Mouse (Mus musculus) forebrain, embryonic 15.5 days (tissue): Measurements from ENCODE around the gene Adgrb3. TPM values are rescaled to one million over a fixed set of nuclear protein-coding genes. Genes with fewer than 3 reads are reported as not detected.

ENCODE experiments used
- ATAC-seq: fragments of 200-750 bp; cut with Nextera tagmentation; replicated peaks from 2 replicates; pipeline ENCODE4 v1.8.0; 2017; ENCODE audit warnings: mild to moderate bottlenecking, moderate TSS enrichment, moderate library complexity
- H3K27ac ChIP-seq: fragments of 300-500 bp; sonication (generic); replicated peaks from 2 replicates; pipeline ENCODE4 v1.5.1; 2015; ENCODE audit warnings: mild to moderate bottlenecking, inconsistent platforms
- H3K27me3 ChIP-seq: fragments of 300-500 bp; sonication (generic); 2 replicates; pipeline ENCODE4 v1.6.1; 2015; ENCODE audit warnings: inconsistent platforms
- H3K36me3 ChIP-seq: fragments of 300-500 bp; sonication (generic); 2 replicates; pipeline ENCODE4 v1.6.1; 2015; ENCODE audit warnings: mild to moderate bottlenecking, inconsistent platforms
- H3K4me1 ChIP-seq: fragments of 300-500 bp; sonication (generic); 2 replicates; pipeline ENCODE4 v1.6.1; 2015; ENCODE audit warnings: inconsistent platforms
- H3K4me2 ChIP-seq: fragments of 300-500 bp; sonication (generic); replicated peaks from 2 replicates; pipeline ENCODE4 v1.6.1; 2015; ENCODE audit warnings: mild to moderate bottlenecking, inconsistent platforms
- H3K4me3 ChIP-seq: fragments of 300-500 bp; sonication (generic); 2 replicates; pipeline ENCODE4 v1.5.1; 2015; ENCODE audit warnings: mild to moderate bottlenecking, inconsistent platforms
- H3K9ac ChIP-seq: fragments of 300-500 bp; sonication (generic); replicated peaks from 2 replicates; pipeline ENCODE4 v1.6.1; 2015; ENCODE audit warnings: mild to moderate bottlenecking, inconsistent platforms
- H3K9me3 ChIP-seq: fragments of 300-500 bp; sonication (generic); 2 replicates; pipeline ENCODE4 v1.6.1; 2016; ENCODE audit warnings: inconsistent platforms
- WGBS: fragments of 180-500 bp; shearing (Covaris S2); methylation state at CpG from one replicate; pipeline ENCODE4 v1.1.7; 2015; ENCODE audit warnings: mixed read lengths; 5-methylcytosine and 5-hydroxymethylcytosine counted together
- polyA plus RNA-seq: library from polyadenylated mRNA; unstranded; fragments of >200 nt; fragmentation: Nextera tagmentation; extraction: Ambion mirVana; gene quantifications from 2 replicates; pipeline ENCODE4 v1.2.1, GENCODE M21; 2015

Gene Adgrb3
- polyA plus RNA-seq, 1 experiment from 2014 or later = 45.9 TPM

DNA sequence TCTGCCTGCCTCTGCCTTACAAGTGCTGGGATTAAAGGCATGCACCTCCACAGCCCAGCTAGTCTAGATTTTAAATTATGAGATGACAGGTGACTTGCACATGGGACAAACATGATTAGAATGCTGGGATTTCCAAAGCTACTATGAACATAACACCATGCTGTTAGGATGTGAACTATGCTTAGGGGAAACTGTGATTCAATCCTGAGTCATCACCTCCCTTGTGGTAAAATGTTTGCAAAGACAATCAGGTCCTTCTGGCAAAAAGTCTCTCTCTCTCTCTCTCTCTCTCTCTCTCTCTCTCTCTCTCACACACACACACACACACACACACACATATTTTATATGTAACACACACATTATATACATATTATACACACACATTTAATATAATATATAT, 630.1 kb downstream of the Adgrb3 start:
- H3K9ac ChIP-seq = no peak overlapping the region
- H3K4me2 ChIP-seq = no peak overlapping the region
- no peaks in the 10 kb centered on the region for H3K9me3 ChIP-seq
- no peaks in the 10 kb centered on the region for H3K27me3 ChIP-seq
- ATAC-seq = no peak
- no peak overlapping the region for H3K27ac ChIP-seq
- no peak overlapping the region for H3K4me3 ChIP-seq
- no peaks in the 10 kb centered on the region for H3K4me1 ChIP-seq
- H3K36me3 ChIP-seq = no peaks in the 10 kb centered on the region

DNA sequence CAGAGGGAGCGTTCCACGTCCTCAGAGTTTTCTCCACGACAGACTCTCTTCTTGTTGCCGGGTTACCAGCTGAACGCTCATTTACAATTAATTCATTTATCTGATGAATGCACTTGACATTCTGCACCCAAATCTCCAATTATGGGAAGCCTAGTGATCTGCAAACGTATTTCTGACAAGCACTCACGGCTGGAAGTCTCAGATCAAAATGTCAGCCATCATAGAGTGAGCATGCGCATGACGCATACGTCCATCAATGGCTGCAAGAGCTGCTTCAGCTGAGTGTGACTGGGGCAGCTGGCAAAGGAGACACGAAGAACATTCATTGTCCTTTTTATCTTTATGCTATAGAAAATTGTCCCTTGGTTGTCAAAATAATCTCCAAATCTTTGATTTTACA, 637.5 kb downstream of the Adgrb3 start:
- no peaks in the 10 kb centered on the region for H3K9me3 ChIP-seq
- WGBS = 25% methylated on average over 11 of the region's 11 CpGs
- H3K4me1 ChIP-seq = 0 out of 2 replicates have a peak, but pooled peaks cover 3% of the 10 kb centered on the region
- H3K27me3 ChIP-seq = no peaks in the 10 kb centered on the region
- H3K36me3 ChIP-seq = no peaks in the 10 kb centered on the region
- no peak overlapping the region for H3K27ac ChIP-seq
- no peak overlapping the region for H3K9ac ChIP-seq
- 0 out of 2 replicates have a peak, but pooled peaks have one; percentile 51 for ATAC-seq
- H3K4me2 ChIP-seq = no peak overlapping the region
- no peak overlapping the region for H3K4me3 ChIP-seq

DNA sequence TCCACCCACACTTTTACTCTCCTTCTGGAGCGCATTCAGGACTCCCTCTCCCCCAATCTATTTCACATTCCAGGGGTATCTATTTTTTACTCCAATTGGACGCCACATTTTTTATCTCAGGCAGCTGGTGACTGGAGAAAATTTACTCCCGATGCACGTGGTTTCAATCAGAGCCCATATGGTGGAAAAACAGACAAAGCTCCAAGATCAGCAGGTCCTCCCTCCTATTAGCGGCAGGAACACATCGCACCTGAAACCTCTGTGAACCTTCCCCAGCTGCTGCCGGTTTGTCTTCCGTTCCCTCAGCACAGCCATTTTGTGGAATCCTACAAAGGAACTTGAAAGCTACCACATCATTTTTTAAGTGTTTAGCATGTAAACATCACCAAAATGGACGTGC, 640.2 kb downstream of the Adgrb3 start:
- Histone ChIP-seq H3K9me3 (no peaks in the 10 kb centered on the region), H3K27ac (0 out of 2 replicates have a peak overlapping the region, but pooled peaks have one; percentile 3), H3K36me3 (no peaks in the 10 kb centered on the region), H3K4me2 (no peak overlapping the region), H3K27me3 (no peaks in the 10 kb centered on the region), H3K9ac (no peak overlapping the region), H3K4me1 (0 out of 2 replicates have a peak, but pooled peaks cover 3% of the 10 kb centered on the region), H3K4me3 (no peak overlapping the region)
- ATAC-seq = no peak
- 66% methylated on average over 9 of the region's 9 CpGs for WGBS

DNA sequence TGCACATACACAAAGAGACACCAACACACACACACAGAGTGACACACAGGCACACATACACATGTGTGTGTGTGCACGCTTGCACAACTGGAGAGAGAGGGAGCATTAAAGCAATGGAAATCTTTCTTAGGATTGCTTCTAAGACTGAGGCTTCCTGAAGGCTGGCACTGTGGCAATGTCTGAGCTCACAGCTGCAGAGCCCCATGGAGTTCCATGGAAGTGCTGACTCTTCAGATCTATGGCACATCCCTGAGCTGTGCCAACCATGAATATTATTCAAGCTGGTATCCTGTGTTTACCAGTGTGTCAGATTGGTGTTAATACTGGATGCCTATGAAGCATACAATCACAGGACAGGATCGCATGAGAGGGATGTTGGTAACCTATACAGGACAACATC, 643.6 kb downstream of the Adgrb3 start:
- WGBS = 95% methylated on average over 2 of the region's 2 CpGs
- Histone ChIP-seq H3K4me1 (no peaks in the 10 kb centered on the region), H3K9me3 (no peaks in the 10 kb centered on the region), H3K9ac (no peak overlapping the region), H3K27me3 (no peaks in the 10 kb centered on the region), H3K4me2 (no peak overlapping the region), H3K27ac (0 out of 2 replicates have a peak overlapping the region, but pooled peaks have one; percentile 33), H3K4me3 (no peak overlapping the region), H3K36me3 (no peaks in the 10 kb centered on the region)
- ATAC-seq = peak; percentile 47; the same call in 1 of the 2 replicates

DNA sequence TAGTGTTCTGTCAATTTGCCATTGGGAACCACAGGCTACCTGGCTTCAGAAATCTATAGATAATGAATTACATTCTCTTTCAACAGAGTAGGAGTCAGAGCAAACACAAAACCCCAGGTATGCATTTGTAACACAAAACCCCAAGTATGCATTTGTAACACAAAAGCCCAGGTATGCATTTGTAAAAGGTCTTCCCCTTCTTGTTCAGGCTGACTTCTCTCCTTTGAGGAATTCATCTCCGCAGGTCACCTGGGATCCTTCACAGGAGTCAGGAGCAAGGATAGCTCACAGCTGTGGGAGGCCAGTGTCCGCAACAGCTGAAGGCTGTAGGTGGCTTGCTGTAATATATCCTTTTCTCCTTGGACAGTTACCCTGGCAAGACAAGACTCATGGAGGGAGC, 647.6 kb downstream of the Adgrb3 start:
- Histone ChIP-seq H3K4me3 (no peak overlapping the region), H3K27ac (no peak overlapping the region), H3K4me2 (no peak overlapping the region), H3K36me3 (no peaks in the 10 kb centered on the region), H3K4me1 (peaks cover 24% of the 10 kb centered on the region), H3K9me3 (no peaks in the 10 kb centered on the region), H3K27me3 (no peaks in the 10 kb centered on the region), H3K9ac (no peak overlapping the region)
- WGBS = 89% methylated on average over 2 of the region's 2 CpGs
- no peak for ATAC-seq

DNA sequence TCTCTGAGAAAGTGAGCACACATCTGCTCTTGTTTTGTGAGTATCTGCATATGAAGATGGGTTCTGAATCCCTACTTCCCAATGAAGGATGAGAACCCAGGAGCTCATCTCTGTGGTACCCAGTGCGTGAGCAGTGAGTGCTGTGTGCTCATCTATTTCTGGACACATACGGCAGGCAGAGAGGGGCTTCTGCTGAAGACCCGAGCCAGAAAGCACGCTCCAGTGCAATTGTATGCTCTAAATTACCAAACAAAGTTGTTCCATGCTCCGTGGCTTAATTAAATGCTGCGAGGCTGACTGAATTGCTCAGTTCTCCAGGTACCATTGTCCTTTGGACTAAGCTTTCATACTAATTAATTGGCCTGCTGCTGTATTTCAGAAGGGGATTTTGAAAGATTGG, 648.9 kb downstream of the Adgrb3 start:
- no peaks in the 10 kb centered on the region for H3K27me3 ChIP-seq
- ATAC-seq = peak; percentile 68
- H3K9ac ChIP-seq = no peak overlapping the region
- no peaks in the 10 kb centered on the region for H3K9me3 ChIP-seq
- H3K27ac ChIP-seq = peak overlapping the region; percentile 75
- peaks cover 24% of the 10 kb centered on the region for H3K4me1 ChIP-seq
- WGBS = 6% methylated on average over 6 of the region's 6 CpGs
- no peak overlapping the region for H3K4me3 ChIP-seq
- no peaks in the 10 kb centered on the region for H3K36me3 ChIP-seq
- H3K4me2 ChIP-seq = no peak overlapping the region

DNA sequence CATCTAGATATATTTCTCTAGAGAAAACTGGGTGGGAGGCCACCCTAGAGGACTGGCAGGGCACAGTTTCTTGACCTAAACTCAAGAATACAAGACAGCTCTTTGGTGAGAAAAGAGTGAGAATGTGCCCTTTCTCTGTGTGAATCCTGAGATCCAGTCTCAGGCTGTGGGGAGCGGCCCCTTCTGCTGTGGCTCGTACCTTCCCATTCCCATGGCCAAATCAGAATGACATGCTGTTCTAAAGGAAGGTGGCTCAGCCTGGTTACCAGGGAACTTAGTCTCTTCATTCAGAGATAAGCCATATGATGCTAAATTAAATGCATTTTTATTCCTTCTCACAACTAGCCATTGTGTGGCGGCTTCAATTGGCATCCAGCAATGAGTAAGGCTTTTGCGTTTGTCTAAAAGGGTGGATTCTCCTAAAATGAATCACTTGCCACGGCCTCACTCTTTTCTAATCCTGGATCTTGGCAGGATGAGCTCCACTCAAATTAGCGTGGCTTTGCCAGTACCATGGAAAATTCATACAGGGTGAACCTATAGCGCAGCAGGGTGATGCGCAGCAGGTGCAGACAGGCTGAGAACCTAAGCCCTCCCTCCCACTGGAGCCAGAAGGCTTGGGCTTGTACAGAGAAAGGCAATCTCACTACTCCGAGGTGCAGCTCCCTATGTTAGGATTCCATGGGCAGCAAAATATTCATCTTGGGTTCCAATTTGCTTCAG, 649.5 kb downstream of the Adgrb3 start:
- peak; percentile 72 for ATAC-seq
- H3K4me1 ChIP-seq = peaks cover 24% of the 10 kb centered on the region
- no peaks in the 10 kb centered on the region for H3K27me3 ChIP-seq
- 19% methylated on average over 9 of the region's 9 CpGs for WGBS
- H3K4me3 ChIP-seq = no peak overlapping the region
- H3K36me3 ChIP-seq = no peaks in the 10 kb centered on the region
- peak overlapping the region; percentile 75 for H3K27ac ChIP-seq
- H3K4me2 ChIP-seq = no peak overlapping the region; the same call in 1 of the 2 replicates
- H3K9me3 ChIP-seq = no peaks in the 10 kb centered on the region
- H3K9ac ChIP-seq = no peak overlapping the region

DNA sequence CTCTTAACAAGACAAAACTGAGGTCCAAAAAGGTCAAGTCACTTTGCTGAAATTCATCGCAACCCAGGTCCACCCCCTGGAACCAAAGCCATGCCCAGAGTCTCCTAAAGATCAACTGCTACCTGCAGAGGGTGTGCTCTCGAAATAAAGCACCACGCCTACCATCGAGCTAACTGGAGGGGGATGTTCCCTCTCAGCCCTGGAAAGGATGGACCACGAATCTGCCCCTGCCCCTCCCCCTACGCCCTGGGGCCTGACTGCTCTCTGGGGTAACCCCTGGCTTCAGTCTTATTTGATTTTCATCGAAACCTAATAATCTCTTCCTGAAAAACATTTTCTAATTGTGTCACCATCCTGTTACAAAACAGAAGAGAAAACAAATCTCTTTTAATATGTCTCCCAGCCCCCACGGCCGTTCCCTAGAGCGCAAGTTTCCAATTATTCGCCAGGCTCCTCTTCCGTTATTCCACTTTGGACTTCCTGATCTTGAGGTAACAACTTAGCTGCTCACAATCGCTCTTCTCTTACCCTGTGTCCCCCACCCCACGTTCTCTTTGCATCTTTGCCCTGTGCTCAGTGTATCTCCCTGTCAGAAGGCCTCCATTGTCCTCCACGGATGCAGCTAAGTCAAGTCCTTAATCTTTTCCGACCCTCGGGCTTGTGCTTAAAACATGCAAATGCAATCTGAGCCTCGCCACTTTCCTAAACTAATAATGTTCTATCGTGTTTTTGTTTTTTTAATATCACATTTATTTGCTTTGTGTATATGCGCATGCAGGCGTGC, 651.0 kb downstream of the Adgrb3 start:
- Histone ChIP-seq H3K27ac (no peak overlapping the region; the same call in 1 of the 2 replicates), H3K4me1 (peaks cover 24% of the 10 kb centered on the region), H3K9me3 (no peaks in the 10 kb centered on the region), H3K27me3 (no peaks in the 10 kb centered on the region), H3K36me3 (no peaks in the 10 kb centered on the region), H3K4me3 (no peak overlapping the region), H3K9ac (no peak overlapping the region), H3K4me2 (no peak overlapping the region)
- 30% methylated on average over 21 of the region's 21 CpGs for WGBS
- peak; percentile 39; the same call in 1 of the 2 replicates for ATAC-seq

DNA sequence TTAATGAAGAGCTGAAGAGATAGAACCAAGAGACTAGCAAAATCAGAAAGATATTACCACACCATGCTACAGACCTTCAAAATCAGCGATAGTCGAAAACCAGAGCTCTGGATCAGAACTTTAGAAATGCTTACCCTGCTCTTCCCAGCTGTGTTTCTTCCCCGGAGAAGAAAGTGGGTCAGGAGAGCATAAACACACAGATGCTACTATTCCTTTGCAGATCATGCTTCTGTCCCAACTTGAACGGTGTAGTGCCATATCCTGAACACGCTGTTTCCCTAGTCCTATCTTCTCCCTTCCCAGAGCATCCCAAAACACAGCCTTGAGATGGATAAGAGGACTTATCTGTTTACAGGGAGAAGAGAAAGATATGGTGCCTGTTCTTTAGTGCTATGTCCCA, 662.4 kb downstream of the Adgrb3 start:
- no peak for ATAC-seq
- Histone ChIP-seq H3K27me3 (no peaks in the 10 kb centered on the region), H3K9me3 (no peaks in the 10 kb centered on the region), H3K36me3 (no peaks in the 10 kb centered on the region), H3K27ac (peak overlapping the region; percentile 86), H3K4me2 (no peak overlapping the region), H3K4me1 (peaks cover 14% of the 10 kb centered on the region), H3K4me3 (no peak overlapping the region), H3K9ac (no peak overlapping the region)
- 89% methylated on average over 5 of the region's 5 CpGs for WGBS

DNA sequence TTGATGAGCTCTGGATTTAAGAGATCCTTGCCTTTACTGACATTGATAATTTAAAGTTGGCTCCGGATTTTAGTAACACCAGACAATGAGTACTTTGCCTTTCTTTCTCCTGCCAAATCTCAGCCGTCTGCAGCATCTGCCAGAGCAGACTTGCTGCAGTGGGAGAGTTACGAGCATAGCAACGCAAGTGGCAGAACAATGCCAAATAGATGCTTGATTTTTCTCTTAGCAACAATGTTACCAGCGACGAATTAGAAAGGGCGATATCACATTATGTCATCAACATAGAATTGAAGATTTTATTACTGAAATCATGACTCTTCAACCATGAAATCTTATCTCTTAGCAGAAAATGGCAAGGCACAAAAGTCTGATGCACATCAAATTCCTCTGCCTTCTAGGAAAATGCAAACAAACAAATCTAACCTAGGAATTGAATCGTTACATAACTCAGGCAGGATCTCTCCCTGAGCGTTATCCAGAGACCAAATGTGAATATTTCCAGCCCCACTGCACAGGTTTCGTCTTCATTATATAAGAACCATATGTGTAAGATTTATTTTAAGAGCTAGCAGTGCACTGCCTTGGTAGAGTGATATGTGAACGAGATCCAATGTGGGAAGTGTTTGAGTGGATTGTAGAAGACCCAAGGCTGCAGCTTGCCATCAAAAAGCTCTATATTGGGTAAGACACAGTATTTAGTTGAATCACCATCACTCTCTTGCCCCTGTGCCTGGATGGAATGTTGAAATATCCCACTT, 663.3 kb downstream of the Adgrb3 start:
- no peak overlapping the region for H3K4me3 ChIP-seq

DNA sequence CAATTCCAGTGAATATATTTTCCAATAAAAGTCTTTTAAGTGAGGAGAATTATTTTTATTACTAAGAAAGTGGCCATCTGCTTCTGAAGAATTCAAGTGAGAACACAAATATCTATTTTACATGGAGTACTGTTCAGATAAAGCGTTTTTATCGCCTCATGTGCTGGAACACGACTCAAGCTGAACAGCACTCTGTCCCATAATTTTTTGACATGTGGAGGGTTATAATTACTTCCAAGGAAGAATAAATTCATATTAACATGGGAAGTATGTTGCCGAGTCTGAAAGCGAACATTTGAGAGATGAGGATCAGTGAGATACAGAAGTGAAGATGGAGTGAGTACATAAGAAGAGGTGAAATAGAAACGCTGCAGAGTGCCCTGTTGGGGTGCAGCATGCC, 665.9 kb downstream of the Adgrb3 start:
- no peak overlapping the region for H3K4me2 ChIP-seq
- H3K4me3 ChIP-seq = no peak overlapping the region
- no peaks in the 10 kb centered on the region for H3K27me3 ChIP-seq
- peaks cover 14% of the 10 kb centered on the region for H3K4me1 ChIP-seq
- no peak overlapping the region for H3K9ac ChIP-seq
- WGBS = 66% methylated on average over 6 of the region's 6 CpGs
- no peaks in the 10 kb centered on the region for H3K36me3 ChIP-seq
- H3K27ac ChIP-seq = peak overlapping the region; percentile 48; the same call in 1 of the 2 replicates
- H3K9me3 ChIP-seq = no peaks in the 10 kb centered on the region
- ATAC-seq = 0 out of 2 replicates have a peak, but pooled peaks have one; percentile 26

More for the DNA sequence above, 663.3 kb downstream of the Adgrb3 start:
- peak; percentile 87 for ATAC-seq
- 43% methylated on average over 11 of the region's 11 CpGs for WGBS
- peak overlapping the region; percentile 86 for H3K27ac ChIP-seq
- H3K4me2 ChIP-seq = peak overlapping the region; percentile 6; the same call in 1 of the 2 replicates
- no peaks in the 10 kb centered on the region for H3K27me3 ChIP-seq
- no peak overlapping the region for H3K9ac ChIP-seq
- peaks cover 14% of the 10 kb centered on the region for H3K4me1 ChIP-seq
- H3K9me3 ChIP-seq = no peaks in the 10 kb centered on the region
- H3K36me3 ChIP-seq = no peaks in the 10 kb centered on the region

DNA sequence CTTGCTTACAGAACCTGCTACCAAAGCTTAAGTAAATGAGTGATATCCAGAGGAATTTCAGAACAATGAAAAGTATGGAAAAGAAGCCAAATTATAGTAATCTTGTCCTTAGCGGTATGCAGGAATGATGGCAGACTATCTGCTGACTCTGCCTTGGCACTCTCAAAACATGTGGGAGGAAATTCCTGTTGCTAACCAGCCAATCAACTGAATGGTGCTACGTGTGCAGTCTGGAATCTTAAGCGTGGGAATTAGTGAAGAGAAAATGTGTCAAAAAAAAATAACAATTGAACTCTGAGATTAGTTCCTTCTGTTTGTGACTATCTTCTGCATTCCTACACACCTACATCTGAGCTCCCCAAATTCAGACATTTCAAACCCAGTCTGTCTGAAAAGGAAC, 683.3 kb downstream of the Adgrb3 start:
- WGBS = 84% methylated on average over 3 of the region's 3 CpGs
- Histone ChIP-seq H3K9me3 (no peaks in the 10 kb centered on the region), H3K4me3 (no peak overlapping the region), H3K4me2 (no peak overlapping the region), H3K4me1 (no peaks in the 10 kb centered on the region), H3K27ac (no peak overlapping the region), H3K27me3 (no peaks in the 10 kb centered on the region), H3K36me3 (no peaks in the 10 kb centered on the region), H3K9ac (no peak overlapping the region)
- no peak for ATAC-seq
